Mouse (Mus musculus) stomach, postnatal 0 days (tissue): Measurements from ENCODE around the gene Stub1.

Experiments
- CTCF ChIP-seq: IDR thresholded peaks from 2 replicates; pipeline ENCODE4 v1.5.1; 2016; ENCODE audit warnings: antibody characterized with exemption, low read depth, mild to moderate bottlenecking, moderate library complexity
- EP300 ChIP-seq: optimal IDR thresholded peaks from 2 replicates; pipeline ENCODE3; 2016; ENCODE audit warnings: antibody characterized with exemption

GRCm38 (mm10) chr17:25869498-25869897 lies 36.3 kb upstream of the Stub1 start:
- TF ChIP-seq CTCF: no peak
- TF ChIP-seq EP300: no peak
